Mouse (Mus musculus) G1E (cell line): ENCODE measurements at regions not wholly inside any gene's neighbourhood (a gene's known extent, or its start where the extent isn't known, plus 50 kb on each side); places are given as distances from the start of the nearest gene placed in this dataset.

Source experiments
- CTCF ChIP-seq: IDR thresholded peaks from 2 replicates; pipeline ENCODE4 v1.5.1; 2012; ENCODE audit warnings: low read depth, low read length, inconsistent platforms, mixed read lengths
- GATA1 ChIP-seq: IDR thresholded peaks from 2 replicates; pipeline ENCODE4 v1.6.1; 2012; ENCODE audit warnings: borderline replicate concordance, low read length, inconsistent platforms, mixed read lengths
- GATA2 ChIP-seq: IDR thresholded peaks from 2 replicates; pipeline ENCODE4 v1.6.1; 2012; ENCODE audit warnings: low read depth, low read length, inconsistent platforms, borderline replicate concordance
- POLR2AphosphoS5 ChIP-seq: IDR thresholded peaks from 2 replicates; pipeline ENCODE4 v1.6.1; 2012; ENCODE audit warnings: low read depth, low read length, inconsistent platforms; ENCODE audit not compliant: insufficient replicate concordance
- TAL1 ChIP-seq: conservative IDR thresholded peaks from 2 replicates; pipeline ENCODE4 v1.6.1; 2012; ENCODE audit warnings: low read depth, low read length, inconsistent platforms, mixed read lengths

DNA sequence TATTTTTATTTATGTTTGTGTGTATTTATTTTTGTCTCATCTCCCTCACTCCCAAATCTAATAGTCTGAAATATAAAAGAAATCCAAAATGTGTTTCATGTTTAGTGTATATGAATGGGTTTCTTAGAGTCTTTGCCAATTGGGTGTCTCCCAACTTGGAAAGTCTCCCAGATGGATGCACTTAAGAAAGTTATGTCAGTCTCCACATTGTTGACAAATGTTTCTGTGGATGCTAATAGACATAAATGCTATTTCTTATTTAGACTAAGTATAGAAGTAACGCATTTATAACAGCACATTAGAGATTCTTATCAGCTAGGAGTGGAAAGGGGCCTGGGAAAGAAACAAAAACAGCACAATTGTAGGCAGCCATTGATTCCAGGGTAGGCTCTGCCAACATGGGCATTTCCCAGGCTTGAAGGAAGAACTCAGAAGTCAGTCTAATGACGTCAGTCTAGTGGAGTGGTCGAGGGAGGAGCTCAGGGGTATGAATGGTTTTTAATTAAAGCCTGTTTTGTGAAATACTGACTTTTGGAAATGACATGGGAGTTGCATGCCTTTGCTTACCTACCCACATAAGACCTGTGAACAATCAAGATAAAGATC is 965.5 kb upstream of the Tenm2 start:
- TF ChIP-seq CTCF (no peak), TAL1 (no peak), POLR2AphosphoS5 (no peak), GATA1 (no peak), GATA2 (no peak)
